Mouse (Mus musculus): ENCODE measurements around the gene Rxrg. TPM values are rescaled to one million over a fixed set of nuclear protein-coding genes. Genes with fewer than 3 reads are reported as not detected.
A peak's percentile ranks its signal among the peaks of the same experiment; 100 is the strongest.

Rxrg gene
- polyA plus RNA-seq, 1 experiment from 2014 or later, result 7.1 TPM

- Histone ChIP-seq H3K4me1 (replicated peaks; ENCODE audit: control insufficient read depth, insufficient read depth, low read length) (peaks cover 8% of the 10 kb centered on the region), H3K36me3 (ENCODE audit: control insufficient read depth, insufficient read depth, low read length) (no peaks in the 10 kb centered on the region), H3K9me3 (ENCODE audit: control insufficient read depth, low read length) (no peaks in the 10 kb centered on the region), H3K4me3 (ENCODE audit: low read depth, low read length) (peak overlapping the region; percentile 50), H3K27me3 (ENCODE audit: control insufficient read depth, insufficient read depth, low read length) (peaks cover 59% of the 10 kb centered on the region), H3K9ac (ENCODE audit: low read depth, low read length) (peak overlapping the region; percentile 42; the same call in 1 of the 2 replicates), H3K4me2 (replicated peaks; ENCODE audit: low read depth, low read length) (peak overlapping the region; percentile 84), H3K27ac (ENCODE audit: low read depth, low read length) (peak overlapping the region; percentile 54; the same call in 1 of the 2 replicates)
- ATAC-seq (ENCODE audit: low FRiP score), result peak; percentile 50
- peak; percentile 70 for DNase-seq (ENCODE audit: low spot score)
- under 1% methylated on average over 73 of the region's 98 CpGs for WGBS
These were observed 90.4 kb downstream of the Rxrg start for GRCm38 (mm10) chr1:167688347-167689231.

GRCm38 (mm10) chr1:167689232-167689261, 90.9 kb downstream of the Rxrg start, which contains the start of gene Lmx1a:
Gene Lmx1a (plus strand): TSS chr1:167689237.
- no peak for ATAC-seq (ENCODE audit: low FRiP score)
- peak within 1 kb of the TSS; percentile 54; the same call in 1 of the 2 replicates for H3K27ac ChIP-seq (ENCODE audit: low read depth, low read length)
- 0% methylated on average over 3 of the region's 3 CpGs for WGBS

More at GRCm38 (mm10) chr1:167689232-167689261, 90.9 kb downstream of the Rxrg start, which contains the start of gene Lmx1a:
- H3K9ac ChIP-seq (ENCODE audit: low read depth, low read length), result peak within 1 kb of the TSS; percentile 42; the same call in 1 of the 2 replicates
- peaks cover 8% of the 10 kb centered on the region for H3K4me1 ChIP-seq (replicated peaks; ENCODE audit: control insufficient read depth, insufficient read depth, low read length)
- peaks cover 64% of the 10 kb centered on the region for H3K27me3 ChIP-seq (ENCODE audit: control insufficient read depth, insufficient read depth, low read length)
- H3K36me3 ChIP-seq (ENCODE audit: control insufficient read depth, insufficient read depth, low read length), result no peaks in the 10 kb centered on the region
- DNase-seq (ENCODE audit: low spot score), result no peak
- H3K9me3 ChIP-seq (ENCODE audit: control insufficient read depth, low read length), result no peaks in the 10 kb centered on the region
- H3K4me2 ChIP-seq (replicated peaks; ENCODE audit: low read depth, low read length), result peak within 1 kb of the TSS; percentile 84
- H3K4me3 ChIP-seq (ENCODE audit: low read depth, low read length), result peak within 1 kb of the TSS; percentile 50

Other genes with a start within 250 kb of the Rxrg start
- gene Aldh9a1, start 248.4 kb upstream of the Rxrg start, polyA plus RNA-seq (2014; fragmentation: Nextera tagmentation; extraction: Ambion mirVana), result 35.6 and 36.2 TPM in 2 replicates
- 69.6 and 71.8 TPM in 2 replicates for gene Mgst3, start 204.5 kb upstream of the Rxrg start, polyA plus RNA-seq (2014; fragmentation: Nextera tagmentation; extraction: Ambion mirVana)
- gene Lrrc52, start 131.6 kb upstream of the Rxrg start, polyA plus RNA-seq (2014; fragmentation: Nextera tagmentation; extraction: Ambion mirVana), result not detected in 2 replicates
- 5.6 and 11.4 TPM in 2 replicates for gene Lmx1a, start 90.9 kb downstream of the Rxrg start, polyA plus RNA-seq (2014; fragmentation: Nextera tagmentation; extraction: Ambion mirVana)

Measured in hindbrain, embryonic 11.5 days (tissue).